Mouse (Mus musculus): ENCODE data around the gene Vmn1r1. TPM values are rescaled to one million over a fixed set of nuclear protein-coding genes. Genes with fewer than 3 reads are reported as not detected.

Vmn1r1 gene
- total RNA-seq, 2 experiments from 2014 or later: not detected

DNA sequence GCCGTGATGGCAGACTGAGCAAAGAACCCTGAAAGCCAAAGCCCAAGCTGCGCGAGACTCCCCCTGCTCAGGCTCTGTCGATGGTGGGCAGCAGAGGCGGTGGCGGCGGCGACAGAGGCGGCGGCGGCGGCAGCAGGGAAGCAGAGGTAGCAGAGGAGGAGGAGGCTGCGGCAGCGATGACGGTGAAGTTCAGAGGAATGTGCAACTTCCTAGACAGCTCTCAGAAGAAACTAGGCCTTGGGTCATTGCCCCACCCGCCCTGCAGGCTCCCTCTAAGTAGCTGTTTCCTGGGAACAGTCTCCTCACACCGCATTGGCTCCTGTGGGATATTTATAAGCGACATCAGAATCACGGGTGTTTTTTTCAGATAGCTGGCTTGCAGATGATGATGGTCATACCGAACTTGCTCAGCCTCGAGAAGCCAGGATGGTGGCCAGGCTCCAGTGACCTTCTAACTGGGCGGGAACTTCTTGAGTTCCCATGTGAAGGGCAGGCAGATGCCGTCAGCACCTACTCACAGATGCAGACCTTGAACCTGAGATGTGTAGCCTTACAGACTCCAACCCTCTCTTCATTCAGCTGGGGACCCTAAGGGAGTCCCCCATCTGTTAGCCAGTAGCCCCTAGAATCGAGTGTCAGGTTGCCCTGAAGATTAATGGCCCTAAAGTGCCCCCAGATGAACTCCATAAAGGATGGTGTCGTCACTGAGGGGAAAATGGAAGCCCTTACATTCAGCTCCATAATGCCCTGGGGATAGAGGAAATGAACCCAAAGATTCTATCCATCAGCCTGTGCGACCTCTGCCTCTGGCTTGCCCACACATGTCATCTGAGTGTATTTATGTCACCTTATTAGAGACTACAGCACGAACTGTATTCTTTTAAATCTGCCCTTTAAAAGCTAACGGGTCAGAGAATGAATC, 26.8 kb downstream of the Vmn1r1 start:
- DNase-seq (ENCODE audit: low spot score in 2 of 2): no peak

DNA sequence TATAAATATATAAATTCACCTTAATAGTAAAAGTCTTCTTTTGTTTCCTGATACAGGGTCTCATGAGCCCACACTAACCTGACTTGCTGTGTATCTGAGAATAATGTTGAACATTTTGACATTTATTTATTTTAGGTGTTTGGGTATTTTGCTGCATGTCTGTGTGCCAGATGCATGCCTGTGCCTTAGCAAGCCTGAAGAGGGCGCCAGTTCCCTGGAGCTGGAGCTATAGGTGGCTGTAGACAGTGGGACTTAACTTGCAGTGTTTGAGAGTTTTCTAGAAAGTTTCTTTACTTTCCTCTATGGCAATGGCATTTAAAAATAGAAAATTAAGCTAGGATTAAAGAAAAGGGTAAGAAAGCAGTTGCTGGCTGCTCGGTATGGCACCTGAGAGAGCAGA, 33.5 kb downstream of the Vmn1r1 start:
- DNase-seq (ENCODE audit: low spot score in 2 of 2): no peak

DNA sequence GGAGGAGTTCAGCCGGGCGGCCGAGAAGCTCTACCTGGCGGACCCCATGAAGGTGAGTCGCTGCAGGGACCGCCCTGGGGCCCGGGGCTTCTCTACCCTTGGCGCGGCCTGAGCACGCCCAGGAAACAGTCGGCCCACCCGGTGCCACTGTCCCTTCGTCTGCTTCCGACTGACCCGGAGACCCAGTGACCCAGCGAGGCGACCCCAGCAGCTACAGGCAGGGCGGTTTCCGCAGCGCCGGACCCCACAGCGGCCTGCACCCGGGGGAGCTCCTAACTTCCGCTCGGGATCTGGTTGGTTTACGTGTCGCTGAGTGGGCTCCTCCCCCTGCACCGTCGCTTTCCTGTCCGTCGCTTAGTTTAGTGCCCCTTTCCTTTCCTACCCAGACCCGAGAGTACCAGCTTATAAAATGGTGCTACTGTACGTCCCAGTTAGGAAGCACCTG, 39.3 kb downstream of the Vmn1r1 start:
- peak; percentile 63 to 87 for DNase-seq (ENCODE audit: low spot score in 2 of 2)

DNA sequence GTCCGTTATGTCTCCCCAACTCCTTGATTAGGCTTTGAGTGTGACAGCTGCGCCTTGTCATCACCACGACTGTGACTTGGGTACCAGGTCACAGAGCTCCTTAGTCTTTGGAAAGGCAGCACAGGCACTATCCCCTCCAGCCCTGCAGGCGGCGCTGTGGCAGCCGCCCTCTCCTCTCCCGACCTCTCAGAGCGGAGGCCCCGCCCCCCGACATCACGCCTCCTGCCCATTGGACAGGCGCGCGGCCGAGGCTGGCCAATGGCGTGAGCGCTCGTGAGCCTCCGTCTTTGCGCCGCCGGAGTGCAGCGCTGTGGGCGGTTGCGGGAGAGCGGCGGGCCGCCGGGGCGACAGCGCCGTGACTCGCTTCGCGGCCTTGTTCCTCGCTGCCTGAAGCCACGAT, 39.8 kb downstream of the Vmn1r1 start, which contains the start of gene Srp9:
TSS of gene Srp9 (plus strand) at position 232 of the 400 bp plus-strand sequence.
- DNase-seq (ENCODE audit: low spot score in 2 of 2): peak; percentile 98 to 99

DNA sequence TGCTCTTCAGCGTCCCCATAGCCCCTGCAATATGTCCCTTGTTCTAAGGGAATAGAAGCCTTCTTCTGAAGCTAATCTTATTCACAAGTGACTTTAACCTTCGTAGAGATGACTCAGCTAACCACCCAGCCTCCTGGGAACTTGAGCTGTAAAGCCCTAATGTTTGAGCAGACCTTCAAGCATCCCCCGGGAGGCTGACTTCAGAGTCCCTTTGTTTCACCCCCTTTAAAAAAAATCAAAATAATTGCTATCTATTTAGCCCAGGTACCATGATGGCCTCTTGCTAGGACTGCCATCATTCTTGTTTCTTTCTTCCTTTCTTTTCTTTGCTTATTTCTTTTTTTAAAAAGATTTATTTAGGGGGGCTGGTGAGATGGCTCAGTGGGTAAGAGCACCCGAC, 41.9 kb downstream of the Vmn1r1 start:
- DNase-seq (ENCODE audit: low spot score in 2 of 2): no peak

DNA sequence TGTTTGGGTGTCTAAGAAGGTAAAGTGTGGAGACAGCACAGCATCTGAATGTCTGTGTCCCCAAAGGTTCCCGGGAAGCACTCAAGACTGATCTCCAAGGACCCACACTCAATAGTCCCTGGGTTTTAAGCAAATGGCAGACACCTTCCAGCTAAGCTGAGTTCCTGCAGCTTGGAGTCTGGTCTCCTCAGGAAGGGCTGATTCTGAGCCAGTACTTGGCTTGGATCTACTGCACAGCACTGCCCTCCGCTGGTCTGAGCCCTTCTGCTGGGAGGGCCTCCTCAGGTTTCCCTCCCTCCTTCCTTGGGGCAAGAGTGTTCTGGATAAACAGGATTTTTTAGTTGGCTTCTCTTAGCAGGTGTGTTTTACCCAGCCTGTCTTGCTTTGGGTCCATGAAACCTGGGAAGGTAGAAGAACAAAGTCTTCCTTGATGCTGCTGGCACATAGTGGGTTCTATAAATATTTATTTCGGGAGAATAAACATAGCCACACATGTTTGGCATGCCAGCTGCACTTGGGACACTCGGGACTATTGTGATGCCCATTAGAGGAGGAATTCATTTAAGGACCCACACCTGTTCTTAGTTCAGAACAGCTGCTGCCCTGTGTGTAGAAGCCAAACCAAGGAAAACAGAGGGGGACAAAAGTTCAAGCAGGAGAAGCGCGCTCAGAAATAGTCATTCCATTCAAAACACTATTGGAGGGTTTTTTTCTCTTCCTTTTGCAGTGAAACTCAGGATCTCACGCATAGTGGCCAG, 48.5 kb downstream of the Vmn1r1 start:
- peak in 1 of 2 experiments; percentile 70 for DNase-seq (ENCODE audit: low spot score in 2 of 2)

DNA sequence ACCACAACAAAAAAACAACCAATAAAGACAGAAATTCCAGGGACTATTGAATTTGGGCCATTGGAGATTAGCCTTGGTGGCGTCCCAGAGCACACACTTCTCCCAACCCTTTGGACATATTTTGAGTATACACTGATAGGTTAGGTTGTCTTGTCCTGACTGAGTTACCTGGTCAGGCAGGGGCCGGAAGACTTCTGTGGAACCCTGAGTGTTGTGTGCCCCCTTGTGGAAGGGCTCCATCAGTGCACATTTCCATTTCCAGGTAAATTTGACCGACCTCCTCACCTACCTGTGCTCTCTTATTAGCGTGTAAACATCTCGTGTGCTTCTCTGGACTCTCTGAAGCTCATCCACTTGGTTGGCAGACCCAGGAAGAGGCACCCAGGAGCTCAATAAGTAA, 49.1 kb downstream of the Vmn1r1 start:
- no peak for DNase-seq (ENCODE audit: low spot score in 2 of 2)

GRCm38 (mm10) chr1:182113587-182114500, 50.4 kb downstream of the Vmn1r1 start:
- DNase-seq (ENCODE audit: low spot score in 2 of 2): no peak

GRCm38 (mm10) chr1:182113131-182113530, 51.2 kb downstream of the Vmn1r1 start:
- no peak for DNase-seq (ENCODE audit: low spot score in 2 of 2)

- DNase-seq (ENCODE audit: low spot score in 2 of 2): no peak
Observed at GRCm38 (mm10) chr1:182112385-182112784, 51.9 kb downstream of the Vmn1r1 start.

DNA sequence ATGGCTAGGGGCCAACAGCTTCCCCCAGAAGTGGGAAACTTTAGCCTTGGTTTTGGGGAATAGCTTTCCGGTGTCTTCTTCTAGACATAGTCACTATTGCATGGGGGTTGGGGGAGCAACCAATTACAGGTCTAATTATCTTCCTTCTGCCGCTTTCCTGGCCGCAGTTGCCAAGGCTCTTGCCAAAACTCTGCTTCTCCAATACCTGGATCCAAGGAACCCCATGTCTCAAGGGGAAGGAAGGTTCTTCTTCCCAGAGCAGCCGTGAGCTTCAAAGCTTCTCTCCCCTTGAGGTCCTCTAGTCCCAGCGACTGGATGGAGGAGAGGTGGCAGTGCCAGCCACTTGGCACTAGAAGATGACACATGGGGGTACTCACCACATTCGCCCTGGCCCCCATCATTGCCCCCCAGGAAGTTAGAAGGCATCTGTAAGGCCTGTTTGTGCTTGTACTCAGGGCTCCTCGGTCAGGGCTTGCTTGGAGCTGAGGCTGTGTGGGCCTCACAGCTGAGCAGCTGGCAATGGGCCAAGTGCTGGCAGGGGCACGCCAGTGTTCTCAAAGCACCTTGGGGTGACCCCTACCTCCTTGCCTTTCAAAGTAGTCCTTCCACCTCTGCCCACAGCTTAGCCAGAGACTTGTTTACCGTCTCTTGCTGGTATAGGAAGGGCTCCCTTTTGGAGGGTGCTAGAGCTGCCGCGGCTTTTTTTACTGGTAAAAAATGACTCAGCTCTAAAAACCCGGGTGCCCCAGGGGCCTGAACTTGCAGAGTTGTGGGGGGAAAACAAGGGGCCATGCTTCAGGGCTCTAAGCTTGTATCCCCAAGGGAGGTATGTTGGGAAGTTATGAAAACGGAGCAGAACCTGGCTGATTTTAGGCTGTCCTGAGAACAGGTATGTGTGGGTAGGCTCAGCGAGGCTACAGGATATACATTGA, 52.6 kb downstream of the Vmn1r1 start:
- DNase-seq (ENCODE audit: low spot score in 2 of 2): peak in 1 of 2 experiments; percentile 51

- peak in 1 of 2 experiments; percentile 44 for DNase-seq (ENCODE audit: low spot score in 2 of 2)
Observed at GRCm38 (mm10) chr1:182110708-182111385, 53.4 kb downstream of the Vmn1r1 start.

DNA sequence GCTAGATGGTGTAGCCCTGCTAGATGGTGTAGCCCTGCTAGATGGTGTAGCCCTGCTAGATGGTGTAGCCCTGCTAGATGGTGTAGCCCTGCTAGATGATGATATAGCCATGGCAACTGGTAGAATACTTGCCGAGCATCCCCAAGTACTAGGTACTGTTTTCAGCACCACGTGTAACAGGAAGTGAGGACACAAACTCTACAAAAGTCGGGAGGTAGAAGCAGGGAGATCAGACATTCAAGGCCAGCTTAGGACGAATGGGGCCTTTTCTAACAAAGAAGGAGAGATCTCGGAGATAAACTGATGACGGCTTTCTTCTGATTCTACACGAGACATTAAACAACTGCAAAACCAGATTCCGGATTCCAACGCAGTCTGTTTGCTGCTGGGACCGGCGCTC, 54.1 kb downstream of the Vmn1r1 start:
- no peak for DNase-seq (ENCODE audit: low spot score in 2 of 2)

- DNase-seq (ENCODE audit: low spot score in 2 of 2): no peak
Observed at GRCm38 (mm10) chr1:182108397-182109099, 55.7 kb downstream of the Vmn1r1 start.

DNA sequence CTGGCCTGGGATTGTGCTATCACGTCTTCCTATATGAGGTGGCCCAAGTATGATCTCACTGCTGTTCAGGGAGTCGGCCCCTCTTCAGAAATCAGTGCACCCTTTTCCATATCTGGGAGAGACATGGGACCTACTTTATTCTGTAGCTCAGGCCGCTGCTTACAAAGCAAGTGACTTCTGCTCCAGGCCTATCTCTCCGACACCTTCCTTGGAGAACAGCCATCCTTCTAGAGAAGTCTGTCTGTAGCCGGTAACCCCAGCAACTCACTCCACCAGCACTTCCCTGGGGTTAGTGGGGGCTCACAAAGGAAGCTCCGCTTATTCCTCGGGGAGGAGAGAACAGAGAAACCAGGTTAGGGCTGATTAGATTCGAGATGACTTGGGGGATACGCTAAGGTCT, 57.0 kb downstream of the Vmn1r1 start:
- DNase-seq (ENCODE audit: low spot score in 2 of 2): no peak

GRCm38 (mm10) chr1:182105023-182105422, 59.3 kb downstream of the Vmn1r1 start:
- DNase-seq (ENCODE audit: low spot score in 2 of 2): no peak

All from gastrocnemius, postnatal 4 days (tissue).